Mouse (Mus musculus): ENCODE results near the gene Asic2. TPM values are rescaled to one million over a fixed set of nuclear protein-coding genes. Genes with fewer than 3 reads are reported as not detected.

Asic2 gene
- polyA plus RNA-seq, 1 experiment = 0.75 TPM

DNA sequence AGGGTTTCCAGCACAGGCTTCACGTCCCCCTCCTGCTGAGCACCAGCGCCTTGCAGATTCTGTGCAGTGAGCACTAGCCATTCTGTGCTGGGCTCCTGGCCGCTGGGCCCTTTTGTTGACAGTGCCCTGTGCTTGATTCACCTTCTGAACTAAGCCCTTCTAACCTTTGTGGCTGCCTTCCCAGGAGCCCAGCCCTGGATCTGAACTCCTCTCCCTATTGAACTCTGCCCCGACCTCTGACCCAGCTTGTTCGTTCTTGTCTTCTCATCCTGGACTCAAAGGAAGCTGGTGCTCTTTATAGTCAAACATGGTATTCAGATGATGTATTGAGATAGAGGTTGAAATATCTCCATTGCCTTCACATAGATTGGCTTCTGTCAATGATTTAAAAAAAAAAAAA lies 1120.1 kb downstream of the Asic2 start:
- WGBS = 70% methylated on average over 5 of the region's 5 CpGs
- Histone ChIP-seq H3K4me1 (ENCODE audit: control insufficient read depth, insufficient read depth, low read length) (no peaks in the 10 kb centered on the region), H3K4me3 (ENCODE audit: insufficient read depth, low read depth, low read length) (no peak overlapping the region), H3K27me3 (replicated peaks; ENCODE audit: control insufficient read depth, insufficient read depth, low read length) (no peaks in the 10 kb centered on the region), H3K27ac (ENCODE audit: insufficient read depth, low read depth, low read length) (no peak overlapping the region), H3K36me3 (ENCODE audit: control insufficient read depth, insufficient read depth, low read length) (no peaks in the 10 kb centered on the region)
- TF ChIP-seq CTCF (conservative IDR thresholded peaks at IDR 0.05; ENCODE audit: insufficient read depth, insufficient read length, low read depth, low read length) (no peak), POLR2A (IDR thresholded peaks at IDR 0.05; ENCODE audit: low read depth, low read length) (no peak)
- DNase-seq = no peak

DNA sequence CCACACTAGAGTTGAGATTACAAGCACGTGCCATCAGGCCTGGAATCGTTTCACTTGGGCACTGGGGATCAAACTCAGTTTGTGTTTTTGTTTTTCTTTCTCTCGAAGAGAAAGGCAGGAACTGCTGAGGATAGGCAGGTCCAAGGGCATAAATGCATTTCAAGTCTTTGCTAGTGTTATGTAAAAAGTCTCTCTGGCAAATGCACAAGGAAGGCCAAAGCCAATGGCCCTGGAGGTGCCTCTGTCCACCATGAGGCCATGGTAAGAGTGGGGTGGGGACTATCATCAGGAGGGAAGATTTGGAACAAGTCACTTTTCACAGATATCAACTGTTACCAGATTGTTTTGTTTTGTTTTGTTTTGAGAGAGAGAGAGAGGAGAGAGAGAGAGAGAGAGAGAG lies 1122.1 kb downstream of the Asic2 start:
- TF ChIP-seq CTCF (conservative IDR thresholded peaks at IDR 0.05; ENCODE audit: insufficient read depth, insufficient read length, low read depth, low read length) = no peak
- 28% methylated on average over 3 of the region's 3 CpGs for WGBS
- Histone ChIP-seq H3K36me3 (ENCODE audit: control insufficient read depth, insufficient read depth, low read length) (no peaks in the 10 kb centered on the region), H3K4me1 (ENCODE audit: control insufficient read depth, insufficient read depth, low read length) (no peaks in the 10 kb centered on the region), H3K27ac (ENCODE audit: insufficient read depth, low read depth, low read length) (no peak overlapping the region), H3K27me3 (replicated peaks; ENCODE audit: control insufficient read depth, insufficient read depth, low read length) (no peaks in the 10 kb centered on the region), H3K4me3 (ENCODE audit: insufficient read depth, low read depth, low read length) (no peak overlapping the region)
- DNase-seq = peak; percentile 17

DNA sequence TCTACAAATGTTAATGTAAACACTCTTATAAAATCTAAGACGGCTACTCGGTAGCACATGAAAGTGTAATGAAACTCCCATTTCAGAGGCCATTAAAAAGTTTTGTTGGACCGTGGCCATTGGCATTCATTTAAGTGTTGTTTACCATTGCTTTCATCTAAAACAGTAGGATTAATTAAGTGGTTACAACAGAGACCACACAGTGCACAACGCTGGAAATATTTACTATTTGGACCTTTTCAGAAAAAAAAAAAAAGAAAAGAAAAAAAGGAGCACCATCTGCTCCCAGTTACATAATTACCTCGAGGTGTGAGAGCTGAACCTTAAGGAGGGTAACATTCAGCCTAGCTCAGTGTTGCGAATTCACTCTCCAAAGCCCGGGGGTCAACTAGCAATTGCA lies 1122.8 kb downstream of the Asic2 start:
- H3K36me3 ChIP-seq (ENCODE audit: control insufficient read depth, insufficient read depth, low read length) = no peaks in the 10 kb centered on the region
- DNase-seq = no peak

GRCm38 (mm10) chr11:80843435-80843834 lies 1124.8 kb downstream of the Asic2 start:
- Histone ChIP-seq H3K27ac (ENCODE audit: insufficient read depth, low read depth, low read length) (no peak overlapping the region), H3K27me3 (replicated peaks; ENCODE audit: control insufficient read depth, insufficient read depth, low read length) (no peaks in the 10 kb centered on the region), H3K4me1 (ENCODE audit: control insufficient read depth, insufficient read depth, low read length) (no peaks in the 10 kb centered on the region), H3K4me3 (ENCODE audit: insufficient read depth, low read depth, low read length) (no peak overlapping the region), H3K36me3 (ENCODE audit: control insufficient read depth, insufficient read depth, low read length) (no peaks in the 10 kb centered on the region)
- DNase-seq = no peak
- TF ChIP-seq CTCF (conservative IDR thresholded peaks at IDR 0.05; ENCODE audit: insufficient read depth, insufficient read length, low read depth, low read length) (no peak), POLR2A (IDR thresholded peaks at IDR 0.05; ENCODE audit: low read depth, low read length) (no peak)
- WGBS = 75% methylated on average over 2 of the region's 2 CpGs

More for the DNA sequence above, 1122.8 kb downstream of the Asic2 start:
- H3K27me3 ChIP-seq (replicated peaks; ENCODE audit: control insufficient read depth, insufficient read depth, low read length) = no peaks in the 10 kb centered on the region
- H3K4me3 ChIP-seq (ENCODE audit: insufficient read depth, low read depth, low read length) = no peak overlapping the region
- TF ChIP-seq CTCF (conservative IDR thresholded peaks at IDR 0.05; ENCODE audit: insufficient read depth, insufficient read length, low read depth, low read length) (no peak), POLR2A (IDR thresholded peaks at IDR 0.05; ENCODE audit: low read depth, low read length) (no peak)
- 43% methylated on average over 7 of the region's 7 CpGs for WGBS
- no peaks in the 10 kb centered on the region for H3K4me1 ChIP-seq (ENCODE audit: control insufficient read depth, insufficient read depth, low read length)
- no peak overlapping the region for H3K27ac ChIP-seq (ENCODE audit: insufficient read depth, low read depth, low read length)

DNA sequence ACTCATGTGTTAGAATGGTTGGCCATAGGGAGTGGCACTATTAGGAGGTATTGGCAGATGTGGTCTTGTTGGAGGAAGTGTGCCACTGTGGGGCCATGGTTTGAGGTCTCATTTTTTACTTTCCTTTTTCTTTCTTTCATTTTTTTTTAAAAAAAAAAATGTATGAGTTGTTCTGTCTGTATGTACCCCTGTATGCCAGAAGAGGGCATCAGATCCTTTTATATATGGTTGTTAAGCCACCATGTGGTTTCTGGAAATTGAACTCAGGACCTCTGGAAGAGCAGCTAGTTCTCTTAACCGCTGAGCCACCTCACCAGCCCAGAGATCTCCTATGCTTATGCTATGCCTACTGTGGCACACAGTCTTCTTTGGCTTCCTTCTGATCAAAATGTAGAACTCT lies 1129.5 kb downstream of the Asic2 start:
- no peak overlapping the region for H3K4me3 ChIP-seq (ENCODE audit: insufficient read depth, low read depth, low read length)
- H3K36me3 ChIP-seq (ENCODE audit: control insufficient read depth, insufficient read depth, low read length) = no peaks in the 10 kb centered on the region
- TF ChIP-seq POLR2A (IDR thresholded peaks at IDR 0.05; ENCODE audit: low read depth, low read length) = no peak
- no peak for TF ChIP-seq CTCF (conservative IDR thresholded peaks at IDR 0.05; ENCODE audit: insufficient read depth, insufficient read length, low read depth, low read length)
- 81% methylated on average over 1 of the region's 1 CpGs for WGBS
- H3K4me1 ChIP-seq (ENCODE audit: control insufficient read depth, insufficient read depth, low read length) = no peaks in the 10 kb centered on the region
- H3K27me3 ChIP-seq (replicated peaks; ENCODE audit: control insufficient read depth, insufficient read depth, low read length) = no peaks in the 10 kb centered on the region
- no peak for DNase-seq
- H3K27ac ChIP-seq (ENCODE audit: insufficient read depth, low read depth, low read length) = no peak overlapping the region

DNA sequence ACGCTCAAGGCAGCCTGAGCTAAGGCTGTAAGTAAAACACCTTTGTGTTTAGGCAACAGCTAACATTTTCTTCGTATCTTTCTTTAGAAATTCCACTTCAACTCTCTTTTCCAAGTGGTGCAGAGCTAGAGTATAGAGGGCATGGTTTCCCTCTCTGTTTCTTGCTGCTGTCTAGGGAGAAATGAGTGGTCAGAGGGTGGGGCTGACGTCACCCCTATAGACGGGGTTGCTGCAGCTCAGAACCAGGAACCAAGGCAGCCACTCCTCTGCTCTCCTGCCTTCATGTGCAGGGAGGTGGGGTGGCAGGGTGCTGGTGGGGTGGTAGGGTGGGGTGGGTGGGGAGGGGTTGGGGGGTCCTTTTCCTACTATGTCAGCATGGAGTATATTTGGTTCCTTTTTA lies 1132.4 kb downstream of the Asic2 start:
- WGBS = 78% methylated on average over 4 of the region's 4 CpGs
- Histone ChIP-seq H3K27ac (ENCODE audit: insufficient read depth, low read depth, low read length) (no peak overlapping the region), H3K4me3 (ENCODE audit: insufficient read depth, low read depth, low read length) (no peak overlapping the region), H3K4me1 (ENCODE audit: control insufficient read depth, insufficient read depth, low read length) (no peaks in the 10 kb centered on the region), H3K36me3 (ENCODE audit: control insufficient read depth, insufficient read depth, low read length) (no peaks in the 10 kb centered on the region), H3K27me3 (replicated peaks; ENCODE audit: control insufficient read depth, insufficient read depth, low read length) (no peaks in the 10 kb centered on the region)
- no peak for TF ChIP-seq POLR2A (IDR thresholded peaks at IDR 0.05; ENCODE audit: low read depth, low read length)
- TF ChIP-seq CTCF (conservative IDR thresholded peaks at IDR 0.05; ENCODE audit: insufficient read depth, insufficient read length, low read depth, low read length) = no peak
- DNase-seq = no peak

- Histone ChIP-seq H3K4me1 (ENCODE audit: control insufficient read depth, insufficient read depth, low read length) (no peaks in the 10 kb centered on the region), H3K4me3 (ENCODE audit: insufficient read depth, low read depth, low read length) (no peak overlapping the region), H3K36me3 (ENCODE audit: control insufficient read depth, insufficient read depth, low read length) (no peaks in the 10 kb centered on the region), H3K27ac (ENCODE audit: insufficient read depth, low read depth, low read length) (no peak overlapping the region), H3K27me3 (replicated peaks; ENCODE audit: control insufficient read depth, insufficient read depth, low read length) (no peaks in the 10 kb centered on the region)
- no peak for DNase-seq
- WGBS = 67% methylated on average over 2 of the region's 2 CpGs
- no peak for TF ChIP-seq POLR2A (IDR thresholded peaks at IDR 0.05; ENCODE audit: low read depth, low read length)
Observed at GRCm38 (mm10) chr11:80835395-80835794, 1132.9 kb downstream of the Asic2 start.

Other genes with a start within 250 kb of the Asic2 start
- not detected in 2 replicates for gene 5530401A14Rik, start 107.8 kb downstream of the Asic2 start, polyA plus RNA-seq (2012; rRNA removed)
- gene Ccl2, start 67.1 kb upstream of the Asic2 start, polyA plus RNA-seq (2012; rRNA removed) = 3.4 and 4.2 TPM in 2 replicates
- not detected in 2 replicates for gene Gm17268, start 70.1 kb upstream of the Asic2 start, polyA plus RNA-seq (2012; rRNA removed)
- 0.16 and 0.27 TPM in 2 replicates for gene Ccl7, start 77.3 kb upstream of the Asic2 start, polyA plus RNA-seq (2012; rRNA removed)
- gene Ccl11, start 89.4 kb upstream of the Asic2 start, polyA plus RNA-seq (2012; rRNA removed) = 2.3 and 2.4 TPM in 2 replicates
- 1.2 and 2.3 TPM in 2 replicates for gene Ccl12, start 133.4 kb upstream of the Asic2 start, polyA plus RNA-seq (2012; rRNA removed)
- 1.7 and 6.7 TPM in 2 replicates for gene Ccl8, start 146.7 kb upstream of the Asic2 start, polyA plus RNA-seq (2012; rRNA removed)